Mouse (Mus musculus) C2C12 (cell line): ENCODE results near the gene Stk26.

ENCODE experiments used
- CTCF ChIP-seq: IDR thresholded peaks from one replicate; pipeline ENCODE4 v1.5.1; 2011; ENCODE audit not compliant: control insufficient read depth, insufficient read depth, insufficient read length
- MAX ChIP-seq: IDR thresholded peaks from one replicate; pipeline ENCODE4 v1.6.1; 2011; ENCODE audit warnings: mild to moderate bottlenecking, control low read depth
- MYOD1 ChIP-seq: IDR thresholded peaks from one replicate; pipeline ENCODE4 v1.6.1; 2011; ENCODE audit warnings: low read depth; ENCODE audit not compliant: control insufficient read depth, insufficient read length

DNA sequence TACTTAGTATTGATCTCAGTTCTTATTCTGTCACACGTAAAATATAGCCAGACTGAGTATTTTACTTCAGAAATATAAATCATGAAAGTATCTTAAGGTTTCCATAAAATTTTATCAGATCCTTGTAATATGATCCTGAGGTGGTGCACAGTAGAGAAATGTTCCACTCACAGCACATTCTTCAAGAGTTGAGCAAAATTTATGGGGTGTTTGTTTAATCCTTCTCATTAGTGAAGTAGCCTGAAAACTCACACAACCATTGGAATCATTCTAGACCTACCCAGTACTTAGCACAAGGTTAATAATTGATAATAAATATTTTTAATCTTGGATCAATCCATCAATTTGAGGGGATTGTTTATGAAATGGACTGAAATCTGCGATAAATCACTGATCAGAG, 22.9 kb downstream of the Stk26 start:
- TF ChIP-seq CTCF (no peak), MAX (no peak), MYOD1 (no peak)
